Mouse (Mus musculus): Measurements from ENCODE around the gene Foxi1. TPM values are rescaled to one million over a fixed set of nuclear protein-coding genes. Genes with fewer than 3 reads are reported as not detected.

Gene Foxi1
- polyA plus RNA-seq (2014; fragmentation: Illumina TruSeq; extraction: RNeasy Lipid Tissue Mini Kit (QIAGEN cat#74804); ENCODE audit: low read depth, low replicate concordance), result not detected

GRCm38 (mm10) chr11:34207989-34208388 lies at the start of gene Foxi1:
Foxi1 (minus strand) TSS chr11:34208089.

Other genes with a start within 250 kb of the Foxi1 start
- 2.0 TPM for gene Kcnmb1, start 245.1 kb downstream of the Foxi1 start, polyA plus RNA-seq (2014; fragmentation: Illumina TruSeq; extraction: RNeasy Lipid Tissue Mini Kit (QIAGEN cat#74804); ENCODE audit: low read depth, low replicate concordance)
- gene Kcnip1, start 214.9 kb downstream of the Foxi1 start, polyA plus RNA-seq (2014; fragmentation: Illumina TruSeq; extraction: RNeasy Lipid Tissue Mini Kit (QIAGEN cat#74804); ENCODE audit: low read depth, low replicate concordance), result 0.52 TPM
- 1.0 TPM for gene Lcp2, start 161.2 kb downstream of the Foxi1 start, polyA plus RNA-seq (2014; fragmentation: Illumina TruSeq; extraction: RNeasy Lipid Tissue Mini Kit (QIAGEN cat#74804); ENCODE audit: low read depth, low replicate concordance)
- gene 4930469K13Rik, start 109.5 kb downstream of the Foxi1 start, polyA plus RNA-seq (2014; fragmentation: Illumina TruSeq; extraction: RNeasy Lipid Tissue Mini Kit (QIAGEN cat#74804); ENCODE audit: low read depth, low replicate concordance), result not detected
- not detected for gene Fam196b, start 106.7 kb upstream of the Foxi1 start, polyA plus RNA-seq (2014; fragmentation: Illumina TruSeq; extraction: RNeasy Lipid Tissue Mini Kit (QIAGEN cat#74804); ENCODE audit: low read depth, low replicate concordance)